Mouse (Mus musculus) lung, postnatal 0 days (tissue): ENCODE results near the gene Ly6g6e. TPM values are rescaled to one million over a fixed set of nuclear protein-coding genes. Genes with fewer than 3 reads are reported as not detected.

ENCODE experiments used
- ATAC-seq: fragments of 200-750 bp; cut with Nextera tagmentation; 2 replicates; pipeline ENCODE4 v1.8.0; 2017; ENCODE audit warnings: moderate library complexity
- DNase-seq: peaks from one replicate; pipeline ENCODE4 v3.0.0-alpha.2; 2016; ENCODE audit warnings: low spot score
- H3K27ac ChIP-seq: fragments of 300-500 bp; sonication (generic); 2 replicates; pipeline ENCODE4 v1.5.1; 2014; ENCODE audit warnings: antibody characterized with exemption, mild to moderate bottlenecking, low read length, mixed read lengths
- H3K27me3 ChIP-seq: fragments of 300-500 bp; sonication (generic); replicated peaks from 2 replicates; pipeline ENCODE4 v1.6.1; 2014; ENCODE audit warnings: low read length, mixed read lengths; ENCODE audit not compliant: insufficient read depth
- H3K36me3 ChIP-seq: fragments of 300-500 bp; sonication (generic); 2 replicates; pipeline ENCODE4 v1.6.1; 2014; ENCODE audit warnings: low read length, mixed read lengths; ENCODE audit not compliant: insufficient read depth
- H3K4me1 ChIP-seq: fragments of 300-500 bp; sonication (generic); 2 replicates; pipeline ENCODE4 v1.6.1; 2014; ENCODE audit warnings: antibody characterized with exemption, low read depth, low read length, mixed read lengths; ENCODE audit not compliant: insufficient read depth
- H3K4me2 ChIP-seq: fragments of 300-500 bp; sonication (generic); replicated peaks from 2 replicates; pipeline ENCODE4 v1.6.1; 2014; ENCODE audit warnings: low read depth, mild to moderate bottlenecking, low read length, moderate library complexity, mixed read lengths
- H3K4me3 ChIP-seq: fragments of 300-500 bp; sonication (generic); 2 replicates; pipeline ENCODE4 v1.5.1; 2014; ENCODE audit warnings: low read depth, low read length
- H3K9ac ChIP-seq: fragments of 300-500 bp; sonication (generic); replicated peaks from 2 replicates; pipeline ENCODE4 v1.6.1; 2014; ENCODE audit warnings: low read depth, mild to moderate bottlenecking
- H3K9me3 ChIP-seq: fragments of 300-500 bp; sonication (generic); 2 replicates; pipeline ENCODE4 v1.6.1; 2016; ENCODE audit warnings: low read length, mixed read lengths
- CTCF ChIP-seq: IDR thresholded peaks from 2 replicates; pipeline ENCODE4 v1.5.1; 2016; ENCODE audit warnings: antibody characterized with exemption, mild to moderate bottlenecking
- EP300 ChIP-seq: IDR thresholded peaks from 2 replicates; pipeline ENCODE4 v1.6.1; 2016; ENCODE audit warnings: antibody characterized with exemption, mild to moderate bottlenecking, control low read depth
- WGBS: fragments of 180-500 bp; shearing (Covaris S2); extraction: QIAGEN DNeasy Blood & Tissue Kit; methylation state at CpG from one replicate; pipeline ENCODE4 v1.1.7; 2014; 5-methylcytosine and 5-hydroxymethylcytosine counted together
- polyA plus RNA-seq: library from polyadenylated mRNA; unstranded; fragments of >200 nt; fragmentation: Nextera tagmentation; extraction: Ambion mirVana; gene quantifications from 2 replicates; pipeline ENCODE4 v1.2.1, GENCODE M21; 2015

The Ly6g6e gene
- polyA plus RNA-seq, 1 experiment from 2014 or later = 2.8 TPM

DNA sequence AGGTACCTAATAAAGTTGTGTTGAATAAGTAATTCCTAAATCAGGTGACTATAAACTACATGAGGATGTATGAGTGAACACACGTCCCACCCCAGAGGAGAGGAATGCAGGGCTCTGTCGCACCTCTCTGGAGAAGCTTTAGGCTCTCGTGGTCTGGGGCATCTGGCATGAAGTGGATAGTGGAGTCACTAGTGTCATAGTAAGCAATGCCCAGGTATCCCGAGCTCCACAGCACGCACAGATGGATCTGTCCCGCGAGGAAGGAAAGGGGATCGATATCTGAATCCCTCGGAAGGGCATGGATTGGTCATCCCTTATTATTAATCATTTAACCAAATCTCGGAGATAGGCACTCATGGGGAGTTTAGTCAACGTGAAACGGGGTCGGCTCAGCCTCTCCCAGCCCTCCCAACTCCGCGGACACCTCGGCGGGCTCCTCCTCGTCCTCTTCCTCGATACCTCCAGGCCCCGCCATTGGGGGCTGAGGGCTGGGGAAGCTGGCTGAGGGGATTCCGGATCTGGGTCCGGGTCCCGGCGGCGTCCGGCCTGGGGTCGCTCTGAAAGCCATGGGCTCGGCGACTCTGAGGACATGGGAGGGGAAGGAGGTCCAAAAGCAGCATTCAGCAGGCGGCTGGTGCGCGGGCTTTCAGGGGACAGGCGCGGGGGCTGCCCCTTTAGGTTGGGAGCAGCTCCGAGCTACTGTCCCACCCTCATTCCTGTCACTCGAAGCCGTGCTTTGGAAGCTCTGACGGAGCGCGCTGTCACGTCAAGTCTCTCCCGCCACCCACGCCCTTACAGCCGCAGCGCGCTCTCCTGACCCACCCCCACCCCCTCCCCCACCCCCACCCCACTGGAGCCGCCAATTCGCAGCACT is 30.7 kb upstream of the Ly6g6e start:
- TF ChIP-seq EP300 = no peak
- no peak for TF ChIP-seq CTCF
- DNase-seq (no peak), ATAC-seq (no peak; the same call in 1 of the 2 replicates)

DNA sequence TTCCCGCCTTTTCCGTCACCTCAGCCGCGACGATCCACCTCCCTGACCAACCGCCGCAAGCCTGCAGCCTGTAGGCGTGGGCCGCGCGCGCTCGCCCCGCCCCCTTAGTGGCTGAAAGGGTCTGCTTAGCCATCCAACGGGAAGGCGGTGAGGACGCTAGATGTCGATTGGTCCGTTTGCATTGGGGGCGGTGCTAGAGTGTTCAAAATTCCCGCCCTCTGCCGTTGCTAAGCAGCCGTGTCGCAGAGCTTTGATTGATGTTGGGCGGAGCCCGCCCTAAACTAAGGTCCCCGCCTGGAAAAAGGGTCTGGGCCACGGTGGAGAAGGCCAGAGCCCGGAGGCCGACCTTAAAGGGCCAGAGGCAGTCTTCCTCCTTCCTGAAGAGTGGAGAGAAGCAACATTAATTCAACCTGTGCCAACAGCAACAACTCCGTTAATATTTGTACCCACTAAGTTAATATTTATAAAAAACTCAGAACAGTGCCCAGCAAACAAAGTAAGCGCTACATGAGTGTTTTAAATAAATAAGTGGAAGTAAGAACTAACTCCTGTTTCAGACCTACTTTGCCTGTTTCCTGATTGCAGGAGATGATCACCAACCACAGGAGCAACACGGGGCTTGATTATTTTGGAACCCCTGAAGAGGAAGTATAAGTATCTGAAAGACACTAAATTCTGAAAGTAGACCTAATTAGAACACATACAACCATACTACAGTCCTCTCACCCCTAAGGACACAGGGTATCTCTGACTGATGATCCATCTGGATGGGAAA is 29.8 kb upstream of the Ly6g6e start, which contains the start of gene Msh5:
Msh5 (minus strand) TSS at position 65 of the 775 bp plus-strand sequence.
- TF ChIP-seq EP300 (0 out of 2 replicates have a peak, but pooled peaks have one; percentile 10), CTCF (no peak)
- Histone ChIP-seq H3K4me3 (peak within 1 kb of the TSS; percentile 53), H3K4me2 (peak within 1 kb of the TSS; percentile 99), H3K9me3 (no peaks in the 10 kb centered on the region), H3K27me3 (no peaks in the 10 kb centered on the region), H3K27ac (peak within 1 kb of the TSS; percentile 96), H3K9ac (peak within 1 kb of the TSS; percentile 76), H3K4me1 (peaks cover 20% of the 10 kb centered on the region; the same call in 1 of the 2 replicates), H3K36me3 (no peaks in the 10 kb centered on the region)
- DNase-seq (peak; percentile 99), ATAC-seq (peak; percentile 94)
- WGBS = 2% methylated on average over 33 of the region's 33 CpGs

More for the DNA sequence above, 30.7 kb upstream of the Ly6g6e start:
- Histone ChIP-seq H3K9ac (peak overlapping the region; percentile 76), H3K4me1 (peaks cover 20% of the 10 kb centered on the region; the same call in 1 of the 2 replicates), H3K4me2 (peak overlapping the region; percentile 99), H3K9me3 (no peaks in the 10 kb centered on the region), H3K27me3 (no peaks in the 10 kb centered on the region), H3K27ac (peak overlapping the region; percentile 91), H3K4me3 (peak overlapping the region; percentile 53), H3K36me3 (no peaks in the 10 kb centered on the region)
- 5% methylated on average over 27 of the region's 48 CpGs for WGBS

DNA sequence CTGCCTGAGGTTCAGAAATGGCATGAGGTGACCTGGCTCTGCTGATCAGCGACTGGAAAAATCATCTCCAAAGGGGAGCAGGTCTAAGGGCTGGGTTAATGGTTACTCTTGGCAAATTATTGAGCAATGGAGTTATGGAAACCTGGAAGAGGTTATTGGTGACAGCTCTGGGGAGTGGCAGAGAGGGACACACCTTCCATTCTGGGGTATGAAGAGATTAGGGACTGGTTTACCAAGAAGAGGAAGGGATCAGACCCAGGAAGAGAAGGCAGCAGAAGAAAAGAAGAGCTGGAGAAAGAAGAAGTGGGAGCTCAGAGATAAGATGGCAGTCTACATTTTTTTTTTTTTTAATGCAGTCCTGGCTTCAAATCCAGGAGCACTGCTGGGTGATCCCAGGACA is 29.0 kb upstream of the Ly6g6e start:
- Histone ChIP-seq H3K27me3 (no peaks in the 10 kb centered on the region), H3K27ac (peak overlapping the region; percentile 96), H3K4me3 (no peak overlapping the region), H3K4me1 (peaks cover 20% of the 10 kb centered on the region; the same call in 1 of the 2 replicates), H3K9me3 (no peaks in the 10 kb centered on the region), H3K4me2 (peak overlapping the region; percentile 99), H3K9ac (no peak overlapping the region; the same call in 1 of the 2 replicates), H3K36me3 (peaks cover 1% of the 10 kb centered on the region; the same call in 1 of the 2 replicates)
- DNase-seq (peak; percentile 46), ATAC-seq (no peak)
- TF ChIP-seq EP300 = no peak
- TF ChIP-seq CTCF = no peak
- 38% methylated on average over 1 of the region's 1 CpGs for WGBS

DNA sequence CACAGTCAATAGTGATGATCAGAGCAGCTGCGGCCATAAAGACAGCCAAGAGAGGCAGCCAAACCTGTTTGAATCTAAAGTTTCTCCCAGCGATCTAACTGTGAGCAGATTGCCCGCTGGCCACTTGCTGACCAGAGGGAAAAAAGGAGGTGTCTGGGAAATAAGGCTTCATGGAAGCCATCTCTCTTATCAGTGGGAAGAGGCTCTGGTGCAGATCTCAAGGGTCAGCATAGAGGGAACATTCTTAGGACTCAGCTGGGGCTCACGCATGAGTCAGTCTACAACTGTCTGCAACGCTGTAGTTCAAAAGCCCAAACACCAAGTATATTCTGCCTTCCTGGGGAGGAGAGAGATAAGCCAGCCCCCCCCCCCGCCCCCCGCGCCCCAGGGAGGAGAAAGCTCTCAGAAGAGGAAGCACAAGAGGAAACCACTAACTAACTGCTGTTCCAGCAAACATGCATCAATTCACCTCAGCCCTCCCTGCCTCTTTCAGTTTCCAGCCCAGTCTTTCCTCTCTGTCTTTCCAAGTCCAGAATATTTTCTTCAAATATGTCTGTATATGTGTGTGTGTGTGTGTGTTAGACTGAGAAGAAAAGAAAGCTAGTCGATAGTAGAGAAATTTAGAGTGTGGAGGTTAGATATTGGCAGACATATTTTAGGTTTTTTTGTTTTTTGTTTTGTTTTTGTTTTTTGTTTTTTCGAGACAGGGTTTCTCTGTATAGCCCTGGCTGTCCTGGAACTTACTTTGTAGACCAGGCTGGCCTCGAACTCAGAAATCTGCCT is 28.4 kb upstream of the Ly6g6e start:
- peak; percentile 67 for DNase-seq
- 22% methylated on average over 11 of the region's 11 CpGs for WGBS

DNA sequence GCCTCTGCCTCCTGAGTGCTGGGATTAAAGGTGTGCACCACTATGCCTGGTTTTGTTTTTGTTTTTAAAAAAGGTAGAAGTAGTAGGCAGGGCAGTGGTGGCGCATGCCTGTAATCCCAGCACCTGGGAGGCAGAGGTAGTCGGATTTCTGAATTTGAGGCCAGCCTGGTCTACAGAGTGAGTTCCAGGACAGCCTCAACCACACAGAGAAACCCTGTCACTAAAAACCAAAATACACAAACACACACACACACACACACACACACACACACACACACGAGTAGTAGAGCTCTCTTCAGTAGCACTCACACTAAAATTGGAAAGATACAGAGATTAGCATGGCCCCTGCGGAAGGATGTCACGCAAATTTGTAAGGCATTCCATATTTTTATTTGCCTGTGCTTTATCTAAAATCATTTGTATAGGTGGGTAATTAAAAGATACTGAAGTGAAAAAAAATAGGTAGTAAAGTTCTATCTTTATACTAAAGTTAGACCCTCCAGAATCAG is 27.7 kb upstream of the Ly6g6e start:
- Histone ChIP-seq H3K27me3 (no peaks in the 10 kb centered on the region), H3K27ac (peak overlapping the region; percentile 96; the same call in 1 of the 2 replicates), H3K36me3 (peaks cover 14% of the 10 kb centered on the region; the same call in 1 of the 2 replicates), H3K9ac (no peak overlapping the region), H3K9me3 (no peaks in the 10 kb centered on the region), H3K4me1 (peaks cover 20% of the 10 kb centered on the region; the same call in 1 of the 2 replicates), H3K4me2 (peak overlapping the region; percentile 83), H3K4me3 (no peak overlapping the region)
- TF ChIP-seq CTCF = no peak
- TF ChIP-seq EP300 = no peak
- DNase-seq (no peak), ATAC-seq (no peak)
- WGBS = 73% methylated on average over 5 of the region's 5 CpGs

More for the DNA sequence above, 28.4 kb upstream of the Ly6g6e start:
- H3K27me3 ChIP-seq = no peaks in the 10 kb centered on the region
- peaks cover 8% of the 10 kb centered on the region; the same call in 1 of the 2 replicates for H3K36me3 ChIP-seq
- no peak overlapping the region for H3K4me3 ChIP-seq
- H3K9ac ChIP-seq = no peak overlapping the region
- H3K27ac ChIP-seq = peak overlapping the region; percentile 96
- no peak for ATAC-seq
- H3K9me3 ChIP-seq = no peaks in the 10 kb centered on the region
- peak overlapping the region; percentile 99 for H3K4me2 ChIP-seq
- H3K4me1 ChIP-seq = peaks cover 20% of the 10 kb centered on the region; the same call in 1 of the 2 replicates
- TF ChIP-seq CTCF (no peak), EP300 (no peak)
